Mouse (Mus musculus): Measurements from ENCODE around the gene Gm17651.

Gene Gm17651

GRCm38 (mm10) chr3:97680631-97681320, 6.3 kb upstream of the Gm17651 start:
- peak; percentile 56 for DNase-seq (ENCODE audit: low spot score)

DNA sequence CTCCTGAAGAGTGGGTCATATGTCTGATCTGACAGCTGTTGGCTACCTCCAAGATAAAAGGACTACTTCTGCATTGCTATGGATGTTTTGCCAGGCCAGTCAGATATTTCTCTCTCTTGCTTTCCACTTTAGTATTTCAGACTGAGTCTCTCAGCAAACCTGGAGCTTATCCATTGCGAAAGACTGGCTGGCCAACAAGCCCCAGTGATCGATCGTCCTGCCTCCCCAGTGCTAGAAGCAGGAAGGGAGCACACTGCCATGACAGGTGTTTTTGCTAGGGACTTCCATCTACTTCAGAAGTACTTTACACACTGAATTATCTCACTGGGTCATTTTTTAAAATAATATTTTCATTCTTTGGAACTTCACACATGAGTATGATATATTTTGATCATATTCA, 3.9 kb upstream of the Gm17651 start:
- DNase-seq (ENCODE audit: low spot score): no peak

DNA sequence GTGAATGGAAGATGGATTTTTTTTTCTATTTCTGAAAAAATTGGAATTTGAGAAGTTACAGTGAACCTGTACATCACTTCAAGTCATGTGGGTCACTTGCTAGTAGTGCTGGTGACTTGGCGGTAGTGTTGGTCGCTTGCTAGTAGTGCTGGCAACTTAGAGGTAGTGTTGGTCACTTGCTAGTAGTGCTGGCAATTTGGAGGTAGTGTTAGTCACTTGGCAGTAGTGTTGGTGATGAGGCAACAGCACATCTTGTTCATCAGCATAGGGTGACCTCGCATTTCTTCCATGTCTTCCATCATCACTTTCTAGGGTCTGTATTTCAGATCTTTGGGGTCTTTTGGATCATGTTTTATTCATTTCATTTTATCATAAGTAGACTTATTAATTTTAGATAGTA, 1.6 kb upstream of the Gm17651 start:
- DNase-seq (ENCODE audit: low spot score): no peak

DNA sequence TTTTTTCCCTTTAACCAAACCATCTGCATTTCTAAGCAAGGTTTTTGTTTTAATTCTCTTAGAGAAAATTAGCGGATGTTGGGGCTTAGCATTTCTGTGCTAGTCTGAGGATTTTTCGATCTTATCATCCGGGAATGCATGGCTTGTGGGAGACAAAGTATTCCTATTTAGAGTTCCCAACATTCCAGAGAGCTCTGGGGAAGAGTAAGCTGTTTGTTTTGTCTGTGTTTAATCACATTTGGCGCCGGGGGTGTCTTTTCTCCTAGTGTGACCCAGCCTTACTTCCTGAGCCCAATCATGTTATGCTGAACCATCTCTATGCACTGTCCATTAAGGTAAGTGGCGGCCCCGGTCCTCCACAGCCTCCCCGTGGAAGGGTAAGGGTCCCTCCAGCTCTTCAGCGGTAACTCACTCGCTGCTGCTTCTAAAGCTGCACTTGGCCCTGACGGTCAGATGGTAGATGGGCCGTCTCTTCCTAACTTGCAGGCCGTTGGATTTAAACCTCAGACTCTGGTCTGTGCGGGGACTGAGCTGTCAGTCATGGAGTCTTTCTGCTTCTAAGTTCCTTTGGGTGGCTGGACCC, 7.3 kb downstream of the Gm17651 start:
- DNase-seq (ENCODE audit: low spot score): no peak

- DNase-seq (ENCODE audit: low spot score): no peak
Observed at GRCm38 (mm10) chr3:97666154-97666553, 8.3 kb downstream of the Gm17651 start.

DNA sequence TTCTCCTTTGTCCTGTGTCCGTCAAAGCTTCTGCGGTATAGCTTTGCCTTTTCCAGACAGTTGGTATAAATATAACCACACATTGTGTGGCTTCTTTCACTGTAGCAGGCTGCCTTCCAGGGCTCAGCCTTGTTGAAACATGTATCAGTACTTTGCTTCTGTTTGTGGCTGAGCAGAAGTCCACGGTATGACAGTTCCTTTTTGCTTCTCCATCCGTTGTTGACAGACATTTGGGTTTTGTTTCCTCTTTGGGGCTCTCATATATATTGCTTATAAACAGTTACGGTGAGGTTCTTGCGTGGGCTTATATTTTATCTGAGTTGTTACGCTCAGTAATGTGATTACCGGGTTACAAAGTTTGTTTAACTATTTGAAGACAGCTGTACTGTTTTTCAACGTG, 9.0 kb downstream of the Gm17651 start:
- DNase-seq (ENCODE audit: low spot score): no peak

DNA sequence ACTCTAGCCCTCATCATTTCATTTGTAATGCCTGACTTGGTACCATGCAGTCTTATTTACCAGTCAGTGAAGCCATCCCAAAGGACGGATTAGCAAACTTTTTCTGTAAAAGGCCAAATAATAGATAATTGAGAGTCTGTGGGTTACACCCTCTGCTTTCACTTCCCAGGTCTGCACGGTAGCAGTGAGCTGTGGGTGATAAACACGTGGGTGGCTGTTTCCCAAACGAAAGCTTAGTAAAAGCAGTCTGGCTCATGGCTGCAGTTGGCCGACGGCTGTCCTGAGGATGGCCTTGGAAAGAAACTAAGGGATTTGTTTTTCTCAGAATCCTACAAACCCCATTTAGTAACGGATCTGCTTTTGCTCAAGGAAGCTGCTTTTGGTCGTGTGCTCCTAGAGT, 13.3 kb downstream of the Gm17651 start:
- DNase-seq (ENCODE audit: low spot score): no peak

DNA sequence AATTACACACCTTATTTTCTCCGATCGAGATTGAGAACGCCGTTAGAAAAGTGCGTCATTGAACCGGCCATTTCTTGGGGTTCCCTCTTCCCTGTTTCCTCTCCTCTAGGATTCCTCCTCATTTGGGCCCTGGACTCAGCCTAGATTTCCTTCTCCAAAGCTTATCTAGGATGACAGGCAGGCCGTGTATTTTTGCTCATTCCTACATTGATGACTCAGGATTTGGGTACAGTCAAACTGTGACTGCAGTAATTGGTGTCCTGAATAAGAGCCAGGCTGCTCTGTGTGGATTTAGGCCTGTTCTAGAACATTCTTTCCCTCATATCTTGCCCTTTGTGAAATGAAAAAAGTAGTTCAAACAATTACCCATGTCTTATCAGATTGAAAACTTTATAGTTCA, 14.7 kb downstream of the Gm17651 start:
- DNase-seq (ENCODE audit: low spot score): no peak

- DNase-seq (ENCODE audit: low spot score): no peak
Observed at GRCm38 (mm10) chr3:97658426-97659193, 15.9 kb downstream of the Gm17651 start.

DNA sequence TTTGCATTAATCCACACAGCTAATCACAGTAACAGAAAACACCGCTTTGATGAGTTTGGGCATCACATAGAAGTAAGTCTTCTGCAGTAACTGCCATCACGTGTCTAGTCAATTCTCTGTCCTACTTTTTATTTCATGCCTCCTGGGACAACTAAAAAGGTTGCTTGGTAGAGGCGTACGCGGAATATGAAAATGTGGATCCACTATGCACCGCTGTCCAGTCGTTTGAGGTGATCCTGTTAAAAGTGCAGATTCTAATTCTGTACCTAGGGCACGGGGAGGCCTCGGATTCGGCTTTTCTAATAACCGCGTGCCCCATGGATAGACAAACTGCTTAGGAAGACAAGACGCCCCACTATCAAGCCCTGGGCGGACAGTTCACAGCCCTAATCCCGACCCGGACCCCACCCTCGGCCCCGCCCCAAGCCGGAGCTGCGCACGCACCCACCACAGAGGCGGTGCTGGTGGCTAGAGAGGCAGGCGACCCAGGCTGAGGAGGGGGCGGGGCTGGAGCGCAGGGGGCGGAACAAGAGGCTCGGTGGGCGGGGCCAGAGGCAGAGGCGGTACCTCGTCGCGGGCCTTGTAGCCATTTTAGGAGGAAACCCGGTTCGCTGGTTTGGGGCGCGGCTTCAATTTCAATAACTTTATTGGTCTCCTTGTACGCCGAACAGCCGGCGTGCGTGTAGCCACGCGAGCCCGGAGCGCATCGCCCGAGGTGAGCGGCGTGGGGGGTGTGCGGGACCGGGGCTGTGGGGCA, 16.7 kb downstream of the Gm17651 start, which contains the start of gene Prkab2:
Gene Prkab2, plus strand, starts transcription at position 539 of the 757 bp plus-strand sequence.
- peak; percentile 98 for DNase-seq (ENCODE audit: low spot score)

DNA sequence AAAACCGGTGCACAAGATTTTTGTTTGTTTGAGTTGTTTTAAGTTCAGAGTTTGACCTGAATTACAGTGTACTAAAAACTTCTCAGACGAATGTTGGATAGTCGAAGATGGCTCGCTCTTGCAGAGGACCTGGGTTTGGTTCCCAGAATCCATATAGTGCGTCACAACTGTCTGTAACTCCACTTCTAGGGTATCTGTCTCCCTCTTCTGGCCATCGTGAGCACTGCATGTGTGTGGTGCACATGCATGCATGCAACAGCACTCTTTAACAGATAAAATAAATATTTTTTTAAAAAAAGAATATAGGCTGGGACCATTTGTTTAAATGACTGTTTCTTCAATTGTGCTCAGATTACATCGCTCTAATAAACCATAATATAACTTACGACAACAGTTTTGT, 19.6 kb downstream of the Gm17651 start:
- DNase-seq (ENCODE audit: low spot score): no peak

DNA sequence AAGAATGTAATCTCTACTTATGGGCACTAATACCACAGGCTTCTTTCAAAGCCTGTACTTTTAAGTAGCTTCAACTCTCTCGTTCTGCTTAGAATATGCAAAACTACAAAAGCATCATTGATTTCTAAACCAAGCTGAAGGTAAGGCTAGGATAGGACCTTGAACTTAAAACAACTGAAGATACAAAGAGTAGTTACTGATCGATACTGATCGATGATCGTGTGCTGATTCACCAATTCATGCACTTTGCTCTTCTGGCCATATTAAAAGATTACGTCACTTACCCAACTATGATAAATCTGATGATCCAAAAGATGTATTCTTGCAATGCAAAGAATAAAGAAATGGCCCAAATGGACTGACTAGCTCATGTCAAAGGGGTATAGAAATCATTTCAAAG, 20.7 kb downstream of the Gm17651 start:
- DNase-seq (ENCODE audit: low spot score): no peak

GRCm38 (mm10) chr3:97651604-97652003, 22.9 kb downstream of the Gm17651 start:
- no peak for DNase-seq (ENCODE audit: low spot score)

DNA sequence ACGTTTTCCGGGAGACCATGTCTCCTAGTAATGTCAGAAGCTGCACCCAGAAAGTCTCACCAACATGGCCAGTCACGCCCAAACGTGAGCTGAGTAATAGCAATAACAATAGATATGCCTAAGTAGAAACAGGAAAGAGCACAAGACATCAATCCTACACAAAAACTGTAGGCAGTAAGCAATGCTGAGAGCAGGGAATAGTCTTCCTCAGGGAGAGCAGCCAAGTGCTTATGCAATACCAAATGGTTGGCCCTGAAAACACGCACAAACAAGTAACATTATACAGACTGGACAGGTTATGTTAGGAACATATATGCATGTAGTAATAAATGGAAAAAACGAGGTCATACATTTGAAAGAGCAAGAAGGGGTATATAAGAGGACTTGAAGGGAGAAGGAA, 25.0 kb downstream of the Gm17651 start:
- DNase-seq (ENCODE audit: low spot score): no peak

DNA sequence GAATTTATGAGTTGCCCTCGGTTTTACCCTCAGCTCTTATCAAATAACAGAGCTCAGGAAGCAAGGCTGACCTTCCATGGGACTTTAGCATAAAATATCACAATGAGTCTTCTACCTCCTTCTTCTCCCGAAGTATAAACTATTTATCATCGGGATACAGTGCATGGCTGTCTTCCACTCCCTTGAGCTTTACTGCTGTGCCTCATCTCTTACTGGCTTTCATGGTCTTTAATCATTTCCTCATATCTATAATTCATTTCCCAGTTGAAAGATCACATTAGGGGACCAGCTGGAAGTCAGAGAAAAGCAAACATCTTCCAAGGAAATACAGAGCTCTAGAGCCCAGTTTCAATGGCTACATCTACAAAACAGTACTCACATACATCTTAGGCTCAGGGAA, 25.5 kb downstream of the Gm17651 start:
- DNase-seq (ENCODE audit: low spot score): no peak

- no peak for DNase-seq (ENCODE audit: low spot score)
Observed at GRCm38 (mm10) chr3:97648518-97648917, 26.0 kb downstream of the Gm17651 start.

- no peak for DNase-seq (ENCODE audit: low spot score)
Observed at GRCm38 (mm10) chr3:97642001-97642400, 32.5 kb downstream of the Gm17651 start.

- no peak for DNase-seq (ENCODE audit: low spot score)
Observed at GRCm38 (mm10) chr3:97641396-97641795, 33.1 kb downstream of the Gm17651 start.

- DNase-seq (ENCODE audit: low spot score): no peak
Observed at GRCm38 (mm10) chr3:97634288-97634761, 40.2 kb downstream of the Gm17651 start.

DNA sequence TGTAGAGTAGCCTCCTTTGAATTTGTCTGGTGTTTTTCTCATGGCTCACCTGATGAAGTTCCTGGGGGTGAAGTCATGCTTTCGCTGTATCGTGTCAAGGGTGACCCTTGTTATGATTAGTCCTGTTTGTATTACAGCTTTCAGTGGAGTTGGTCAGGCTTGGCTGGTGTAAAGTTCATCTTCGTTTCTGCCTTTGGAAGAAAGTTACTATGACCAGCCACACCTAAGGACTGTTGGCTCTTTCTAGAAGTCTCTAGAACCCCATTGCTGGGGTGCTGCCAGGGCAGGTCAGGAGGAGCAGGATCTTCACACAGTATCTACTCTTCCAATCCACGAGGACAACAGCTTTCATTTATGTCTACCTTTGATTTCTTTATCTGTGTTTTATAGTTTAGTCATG, 41.0 kb downstream of the Gm17651 start:
- DNase-seq (ENCODE audit: low spot score): no peak

GRCm38 (mm10) chr3:97631258-97631860, 43.1 kb downstream of the Gm17651 start:
- DNase-seq (ENCODE audit: low spot score): no peak

DNA sequence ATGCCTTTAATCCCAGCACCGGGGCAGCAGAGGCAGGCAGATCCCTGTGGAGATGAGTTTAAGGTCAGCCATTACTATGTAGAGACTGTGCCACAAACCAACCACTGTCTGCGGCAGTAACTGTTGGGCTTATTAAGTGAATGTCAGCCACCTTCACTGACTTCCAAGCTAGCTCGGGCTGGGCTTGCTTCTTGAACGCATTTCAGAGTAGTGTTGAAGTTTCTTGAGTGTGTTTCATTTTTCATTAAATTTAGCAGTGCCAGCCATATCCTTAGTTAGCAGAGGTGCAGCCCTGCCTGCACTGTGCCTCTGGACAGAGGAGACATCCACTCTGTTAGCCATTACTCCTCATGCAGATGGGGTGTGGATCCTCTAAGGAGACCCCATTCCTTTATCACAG, 43.7 kb downstream of the Gm17651 start:
- no peak for DNase-seq (ENCODE audit: low spot score)
